Mouse (Mus musculus): ENCODE data around the gene Ube2ql1. TPM values are rescaled to one million over a fixed set of nuclear protein-coding genes. Genes with fewer than 3 reads are reported as not detected.

Gene Ube2ql1
- polyA plus RNA-seq, 1 experiment from 2014 or later, result 3.6 TPM

- Histone ChIP-seq H3K27me3 (ENCODE audit: control insufficient read depth, insufficient read depth, low read length) (no peaks in the 10 kb centered on the region), H3K4me1 (replicated peaks; ENCODE audit: control insufficient read depth, insufficient read depth, low read length) (no peaks in the 10 kb centered on the region), H3K4me3 (ENCODE audit: low read depth, low read length) (no peak overlapping the region), H3K9me3 (ENCODE audit: control insufficient read depth, low read length) (no peaks in the 10 kb centered on the region), H3K4me2 (ENCODE audit: low read depth, low read length, severe bottlenecking) (no peak overlapping the region), H3K36me3 (ENCODE audit: control insufficient read depth, insufficient read depth, low read length) (no peaks in the 10 kb centered on the region), H3K27ac (ENCODE audit: low read depth, low read length) (no peak overlapping the region), H3K9ac (ENCODE audit: low read length) (no peak overlapping the region)
- ATAC-seq (replicated peaks; ENCODE audit: low FRiP score) (no peak), DNase-seq (ENCODE audit: low spot score) (no peak)
- WGBS, result 86% methylated on average over 3 of the region's 3 CpGs
Observed at GRCm38 (mm10) chr13:69654508-69654907, 85.2 kb downstream of the Ube2ql1 start.

Other genes starting within 250 kb of the Ube2ql1 start
- gene Nsun2, start 206.1 kb downstream of the Ube2ql1 start, polyA plus RNA-seq (2014; fragmentation: Nextera tagmentation; extraction: Ambion mirVana), result 133 and 135 TPM in 2 replicates
- 8.7 and 9.6 TPM in 2 replicates for gene Tent4a, start 205.3 kb downstream of the Ube2ql1 start, polyA plus RNA-seq (2014; fragmentation: Nextera tagmentation; extraction: Ambion mirVana)
- gene Srd5a1, start 128.4 kb downstream of the Ube2ql1 start, polyA plus RNA-seq (2014; fragmentation: Nextera tagmentation; extraction: Ambion mirVana), result 23.7 and 32.1 TPM in 2 replicates
- 163 and 180 TPM in 2 replicates for gene Med10, start 62.5 kb upstream of the Ube2ql1 start, polyA plus RNA-seq (2014; fragmentation: Nextera tagmentation; extraction: Ambion mirVana)